Mouse (Mus musculus): Measurements from ENCODE around the gene Ddx43.

- TF ChIP-seq POLR2A (IDR thresholded peaks at IDR 0.05; ENCODE audit: insufficient read depth, low read length) (no peak), CTCF (IDR thresholded peaks at IDR 0.05; ENCODE audit: low read depth, low read length) (no peak)
Measured at GRCm38 (mm10) chr9:78359750-78360483, 35.7 kb upstream of the Ddx43 start.
